Mouse (Mus musculus) lung, embryonic 16.5 days (tissue): ENCODE results near the gene Olfr324. TPM values are rescaled to one million over a fixed set of nuclear protein-coding genes. Genes with fewer than 3 reads are reported as not detected.

Experiments used
- ATAC-seq: fragments of 200-750 bp; cut with Nextera tagmentation; 2 replicates; pipeline ENCODE4 v1.8.0; 2017; ENCODE audit warnings: low read depth, mild to moderate bottlenecking, moderate library complexity
- H3K27ac ChIP-seq: fragments of 300-500 bp; sonication (generic); 2 replicates; pipeline ENCODE4 v1.5.1; 2014; ENCODE audit warnings: mild to moderate bottlenecking, control low read depth, low read length
- H3K27me3 ChIP-seq: fragments of 300-500 bp; sonication (generic); 2 replicates; pipeline ENCODE4 v1.6.1; 2014; ENCODE audit warnings: low read depth, low read length, mixed read lengths; ENCODE audit not compliant: control insufficient read depth, insufficient read depth
- H3K36me3 ChIP-seq: fragments of 300-500 bp; sonication (generic); 2 replicates; pipeline ENCODE4 v1.6.1; 2014; ENCODE audit warnings: low read length; ENCODE audit not compliant: control insufficient read depth, insufficient read depth
- H3K4me1 ChIP-seq: fragments of 300-500 bp; sonication (generic); replicated peaks from 2 replicates; pipeline ENCODE4 v1.6.1; 2014; ENCODE audit warnings: low read length, mixed read lengths; ENCODE audit not compliant: control insufficient read depth, insufficient read depth
- H3K4me2 ChIP-seq: fragments of 300-500 bp; sonication (generic); 2 replicates; pipeline ENCODE4 v1.6.1; 2014; ENCODE audit warnings: low read depth, low read length, control low read depth
- H3K4me3 ChIP-seq: fragments of 300-500 bp; sonication (generic); 2 replicates; pipeline ENCODE4 v1.5.1; 2014; ENCODE audit warnings: mild to moderate bottlenecking, low read length, control low read depth
- H3K9ac ChIP-seq: fragments of 300-500 bp; sonication (generic); 2 replicates; pipeline ENCODE4 v1.6.1; 2014; ENCODE audit warnings: low read length, control low read depth
- H3K9me3 ChIP-seq: fragments of 300-500 bp; sonication (generic); 2 replicates; pipeline ENCODE4 v1.6.1; 2016; ENCODE audit warnings: low read length; ENCODE audit not compliant: control insufficient read depth
- WGBS: fragments of 180-500 bp; shearing (Covaris S2); extraction: QIAGEN DNeasy Blood & Tissue Kit; methylation state at CpG from one replicate; pipeline ENCODE4 v1.1.7; 2014; 5-methylcytosine and 5-hydroxymethylcytosine counted together
- polyA plus RNA-seq: library from polyadenylated mRNA; unstranded; fragments of >200 nt; fragmentation: Nextera tagmentation; extraction: Ambion mirVana; gene quantifications from 2 replicates; pipeline ENCODE4 v1.2.1, GENCODE M21; 2015

Olfr324 gene
- polyA plus RNA-seq, 1 experiment from 2014 or later: not detected

- H3K9ac ChIP-seq: no peak overlapping the region
- H3K27me3 ChIP-seq: peaks cover 14% of the 10 kb centered on the region
- no peak for ATAC-seq
- H3K4me1 ChIP-seq: 0 out of 2 replicates have a peak, but pooled peaks cover 3% of the 10 kb centered on the region
- WGBS: 72% methylated on average over 13 of the region's 13 CpGs
- no peak overlapping the region for H3K4me2 ChIP-seq
- H3K4me3 ChIP-seq: no peak overlapping the region
- H3K36me3 ChIP-seq: no peaks in the 10 kb centered on the region
- H3K9me3 ChIP-seq: no peaks in the 10 kb centered on the region
- H3K27ac ChIP-seq: no peak overlapping the region
Measured at GRCm38 (mm10) chr11:58641638-58642358, 46.9 kb downstream of the Olfr324 start.

GRCm38 (mm10) chr11:58643350-58643749 lies 48.4 kb downstream of the Olfr324 start:
- H3K4me3 ChIP-seq: no peak overlapping the region
- H3K27me3 ChIP-seq: peaks cover 14% of the 10 kb centered on the region
- no peaks in the 10 kb centered on the region for H3K9me3 ChIP-seq
- no peaks in the 10 kb centered on the region for H3K36me3 ChIP-seq
- no peak overlapping the region for H3K4me2 ChIP-seq
- ATAC-seq: no peak
- WGBS: 35% methylated on average over 6 of the region's 6 CpGs
- H3K9ac ChIP-seq: no peak overlapping the region
- 0 out of 2 replicates have a peak, but pooled peaks cover 3% of the 10 kb centered on the region for H3K4me1 ChIP-seq
- no peak overlapping the region for H3K27ac ChIP-seq

Other genes starting within 250 kb of the Olfr324 start
- gene Lypd8, start 216.1 kb upstream of the Olfr324 start, polyA plus RNA-seq: 0.33 TPM in 1 of 2 replicates, not detected in the other
- gene 1810065E05Rik, start 174.0 kb upstream of the Olfr324 start, polyA plus RNA-seq: not detected in 2 replicates
- gene Gm12253, start 162.6 kb upstream of the Olfr324 start, polyA plus RNA-seq: not detected in 2 replicates
- not detected in 2 replicates for gene Lypd9, start 142.2 kb upstream of the Olfr324 start, polyA plus RNA-seq
- gene Olfr30, start 132.8 kb upstream of the Olfr324 start, polyA plus RNA-seq: not detected in 2 replicates
- gene Olfr332, start 102.6 kb upstream of the Olfr324 start, polyA plus RNA-seq: 0.14 and 0.19 TPM in 2 replicates
- gene Olfr331, start 92.5 kb upstream of the Olfr324 start, polyA plus RNA-seq: not detected in 2 replicates
- not detected in 2 replicates for gene Olfr330, start 60.3 kb upstream of the Olfr324 start, polyA plus RNA-seq
- not detected in 2 replicates for gene Olfr329-ps, start 48.7 kb upstream of the Olfr324 start, polyA plus RNA-seq
- gene Olfr328, start 39.5 kb upstream of the Olfr324 start, polyA plus RNA-seq: 0.05 TPM in 1 of 2 replicates, not detected in the other
- gene Olfr224, start 24.6 kb upstream of the Olfr324 start, polyA plus RNA-seq: not detected in 2 replicates
- gene Olfr325, start 17.4 kb upstream of the Olfr324 start, polyA plus RNA-seq: not detected in 2 replicates
- gene 2210407C18Rik, start 21.0 kb downstream of the Olfr324 start, polyA plus RNA-seq: not detected in 2 replicates
- gene Olfr323, start 35.4 kb downstream of the Olfr324 start, polyA plus RNA-seq: not detected in 2 replicates
- gene Trim58, start 45.4 kb downstream of the Olfr324 start, polyA plus RNA-seq: 0.09 and 0.19 TPM in 2 replicates
- not detected in 2 replicates for gene Olfr322, start 63.7 kb downstream of the Olfr324 start, polyA plus RNA-seq
- not detected in 2 replicates for gene Olfr320, start 86.0 kb downstream of the Olfr324 start, polyA plus RNA-seq
- not detected in 2 replicates for gene Olfr319, start 104.0 kb downstream of the Olfr324 start, polyA plus RNA-seq
- gene Olfr318, start 128.9 kb downstream of the Olfr324 start, polyA plus RNA-seq: not detected in 2 replicates
- not detected in 2 replicates for gene Olfr317, start 144.1 kb downstream of the Olfr324 start, polyA plus RNA-seq
- not detected in 2 replicates for gene Olfr316, start 157.6 kb downstream of the Olfr324 start, polyA plus RNA-seq
- not detected in 2 replicates for gene Olfr315, start 178.1 kb downstream of the Olfr324 start, polyA plus RNA-seq
- gene Olfr314, start 187.8 kb downstream of the Olfr324 start, polyA plus RNA-seq: not detected in 2 replicates
- 11.9 and 15.8 TPM in 2 replicates for gene Fam183b, start 206.8 kb downstream of the Olfr324 start, polyA plus RNA-seq
- not detected in 2 replicates for gene Olfr313, start 219.9 kb downstream of the Olfr324 start, polyA plus RNA-seq
- gene Olfr312, start 234.1 kb downstream of the Olfr324 start, polyA plus RNA-seq: 0.08 TPM in 1 of 2 replicates, not detected in the other
- not detected in 2 replicates for gene Olfr311, start 244.1 kb downstream of the Olfr324 start, polyA plus RNA-seq